Mouse (Mus musculus): Measurements from ENCODE around the gene Zfp580. TPM values are rescaled to one million over a fixed set of nuclear protein-coding genes. Genes with fewer than 3 reads are reported as not detected.
A peak's percentile ranks its signal among the peaks of the same experiment; 100 is the strongest.
"Not testable (repeated sequence)": the region's sequence is repeated elsewhere in the genome, so short reads cannot be mapped to it uniquely, and the experiment has no call there.

Gene Zfp580
- polyA plus RNA-seq, 1 experiment from 2014 or later: 38.8 TPM

GRCm38 (mm10) chr7:5059421-5059820 is 8.1 kb downstream of the Zfp580 start:
- no peak for DNase-seq (ENCODE audit: extremely low spot score, low spot score)
- WGBS: 92% methylated on average over 12 of the region's 12 CpGs
- Histone ChIP-seq H3K27ac (peak overlapping the region; percentile 97; the same call in 1 of the 2 replicates), H3K27me3 (ENCODE audit: poor library complexity, severe bottlenecking) (peaks cover 51% of the 10 kb centered on the region), H3K9me3 (no peaks in the 10 kb centered on the region), H3K4me3 (peak overlapping the region; percentile 67), H3K4me1 (peaks cover 50% of the 10 kb centered on the region), H3K36me3 (replicated peaks) (peaks cover 4% of the 10 kb centered on the region)

- 3% methylated on average over 27 of the region's 27 CpGs for whole genome bisulfite sequencing
- H3K27ac ChIP-seq: peak overlapping the region; percentile 97
- H3K4me1 ChIP-seq: peaks cover 54% of the 10 kb centered on the region
- H3K36me3 ChIP-seq (replicated peaks): peaks cover 10% of the 10 kb centered on the region
- peak; percentile 82 for DNase-seq (ENCODE audit: extremely low spot score, low spot score)
- H3K4me3 ChIP-seq: peak overlapping the region; percentile 67
- H3K9me3 ChIP-seq: no peaks in the 10 kb centered on the region
- H3K27me3 ChIP-seq (ENCODE audit: poor library complexity, severe bottlenecking): peaks cover 43% of the 10 kb centered on the region
Observed at GRCm38 (mm10) chr7:5060239-5060731, 8.9 kb downstream of the Zfp580 start.

- under 1% methylated on average over 60 of the region's 60 CpGs for WGBS
- H3K27ac ChIP-seq: peak overlapping the region; percentile 97
- no peaks in the 10 kb centered on the region for H3K9me3 ChIP-seq
- peaks cover 19% of the 10 kb centered on the region for H3K36me3 ChIP-seq (replicated peaks)
- peak; percentile 97 for DNase-seq (ENCODE audit: extremely low spot score, low spot score)
- peaks cover 61% of the 10 kb centered on the region for H3K4me1 ChIP-seq
- peaks cover 34% of the 10 kb centered on the region for H3K27me3 ChIP-seq (ENCODE audit: poor library complexity, severe bottlenecking)
- H3K4me3 ChIP-seq: peak overlapping the region; percentile 67
Observed at GRCm38 (mm10) chr7:5060944-5061773, 9.8 kb downstream of the Zfp580 start.

- Histone ChIP-seq H3K4me1 (peaks cover 56% of the 10 kb centered on the region), H3K27ac (peak within 1 kb of the TSS; percentile 97), H3K4me3 (peak within 1 kb of the TSS; percentile 67), H3K9me3 (no peaks in the 10 kb centered on the region), H3K36me3 (replicated peaks) (peaks cover 26% of the 10 kb centered on the region), H3K27me3 (ENCODE audit: poor library complexity, severe bottlenecking) (peaks cover 27% of the 10 kb centered on the region)
- peak; percentile 95 for DNase-seq (ENCODE audit: extremely low spot score, low spot score)
- under 1% methylated on average over 64 of the region's 65 CpGs for WGBS
Observed at GRCm38 (mm10) chr7:5061774-5062359, 10.5 kb downstream of the Zfp580 start, which contains the start of gene U2af2. U2af2 (plus strand) TSS chr7:5062143.

GRCm38 (mm10) chr7:5062360-5063001 is 11.1 kb downstream of the Zfp580 start:
- peak; percentile 82 for DNase-seq (ENCODE audit: extremely low spot score, low spot score)
- under 1% methylated on average over 51 of the region's 51 CpGs for WGBS
- H3K4me1 ChIP-seq: peaks cover 50% of the 10 kb centered on the region
- peak overlapping the region; percentile 97 for H3K27ac ChIP-seq
- peak overlapping the region; percentile 67 for H3K4me3 ChIP-seq
- H3K36me3 ChIP-seq (replicated peaks): peaks cover 32% of the 10 kb centered on the region
- peaks cover 21% of the 10 kb centered on the region for H3K27me3 ChIP-seq (ENCODE audit: poor library complexity, severe bottlenecking)
- H3K9me3 ChIP-seq: no peaks in the 10 kb centered on the region

GRCm38 (mm10) chr7:5064886-5065285 is 13.5 kb downstream of the Zfp580 start:
- H3K27ac ChIP-seq: no peak overlapping the region
- no peak for DNase-seq (ENCODE audit: extremely low spot score, low spot score)
- H3K4me1 ChIP-seq: peaks cover 38% of the 10 kb centered on the region
- 93% methylated on average over 6 of the region's 6 CpGs for WGBS
- H3K36me3 ChIP-seq (replicated peaks): peaks cover 56% of the 10 kb centered on the region
- no peaks in the 10 kb centered on the region for H3K27me3 ChIP-seq (ENCODE audit: poor library complexity, severe bottlenecking)
- peak overlapping the region; percentile 67; the same call in 1 of the 2 replicates for H3K4me3 ChIP-seq
- no peaks in the 10 kb centered on the region for H3K9me3 ChIP-seq

- 76% methylated on average over 1 of the region's 1 CpGs for WGBS
- peaks cover 98% of the 10 kb centered on the region for H3K36me3 ChIP-seq (replicated peaks)
Observed at GRCm38 (mm10) chr7:5073586-5073985, 22.2 kb downstream of the Zfp580 start.

GRCm38 (mm10) chr7:5074984-5075383 is 23.6 kb downstream of the Zfp580 start:
- H3K27ac ChIP-seq: no peak overlapping the region
- H3K9me3 ChIP-seq: no peaks in the 10 kb centered on the region
- WGBS: 96% methylated on average over 5 of the region's 5 CpGs
- no peak overlapping the region for H3K4me3 ChIP-seq
- DNase-seq (ENCODE audit: extremely low spot score, low spot score): no peak
- 0 out of 2 replicates have a peak, but pooled peaks cover 3% of the 10 kb centered on the region for H3K4me1 ChIP-seq
- H3K36me3 ChIP-seq (replicated peaks): peaks cover 95% of the 10 kb centered on the region
- H3K27me3 ChIP-seq (ENCODE audit: poor library complexity, severe bottlenecking): no peaks in the 10 kb centered on the region

More at GRCm38 (mm10) chr7:5073586-5073985, 22.2 kb downstream of the Zfp580 start:
- Histone ChIP-seq H3K4me1 (no peaks in the 10 kb centered on the region), H3K27me3 (ENCODE audit: poor library complexity, severe bottlenecking) (no peaks in the 10 kb centered on the region), H3K4me3 (no peak overlapping the region), H3K9me3 (no peaks in the 10 kb centered on the region), H3K27ac (no peak overlapping the region)
- DNase-seq (ENCODE audit: extremely low spot score, low spot score): no peak

GRCm38 (mm10) chr7:5076931-5077330 is 25.6 kb downstream of the Zfp580 start:
- Histone ChIP-seq H3K36me3 (replicated peaks) (peaks cover 78% of the 10 kb centered on the region), H3K27ac (no peak overlapping the region), H3K4me3 (no peak overlapping the region), H3K9me3 (no peaks in the 10 kb centered on the region), H3K27me3 (ENCODE audit: poor library complexity, severe bottlenecking) (no peaks in the 10 kb centered on the region), H3K4me1 (peaks cover 16% of the 10 kb centered on the region)
- DNase-seq (ENCODE audit: extremely low spot score, low spot score): no peak
- 85% methylated on average over 2 of the region's 2 CpGs for WGBS

- H3K4me1 ChIP-seq: peaks cover 17% of the 10 kb centered on the region
- not testable (repeated sequence) for H3K9me3 ChIP-seq; DNase-seq (ENCODE audit: extremely low spot score, low spot score); H3K27me3 ChIP-seq (ENCODE audit: poor library complexity, severe bottlenecking)
- peak overlapping the region; percentile 98 for H3K4me3 ChIP-seq
- peaks cover 75% of the 10 kb centered on the region for H3K36me3 ChIP-seq (replicated peaks)
- peak overlapping the region; percentile 94 for H3K27ac ChIP-seq
- 50% methylated on average over 9 of the region's 13 CpGs for WGBS
Observed at GRCm38 (mm10) chr7:5079365-5080009, 28.1 kb downstream of the Zfp580 start.

- peak; percentile 97 for DNase-seq (ENCODE audit: extremely low spot score, low spot score)
- under 1% methylated on average over 81 of the region's 81 CpGs for WGBS
- Histone ChIP-seq H3K36me3 (replicated peaks) (peaks cover 75% of the 10 kb centered on the region), H3K4me1 (peaks cover 17% of the 10 kb centered on the region), H3K27me3 (ENCODE audit: poor library complexity, severe bottlenecking) (no peaks in the 10 kb centered on the region), H3K4me3 (peak within 1 kb of the TSS; percentile 98), H3K9me3 (no peaks in the 10 kb centered on the region), H3K27ac (peak within 1 kb of the TSS; percentile 94)
Observed at GRCm38 (mm10) chr7:5080010-5080751, 28.8 kb downstream of the Zfp580 start, which contains the start of gene Epn1. Epn1 (plus strand) TSS chr7:5080235.
